Mouse (Mus musculus) heart, embryonic 16.5 days (tissue): ENCODE measurements around the gene Chtf18. TPM values are rescaled to one million over a fixed set of nuclear protein-coding genes. Genes with fewer than 3 reads are reported as not detected.
"Not testable (repeated sequence)": the region's sequence is repeated elsewhere in the genome, so short reads cannot be mapped to it uniquely, and the experiment has no call there.

ENCODE experiments used
- ATAC-seq: fragments of 200-750 bp; cut with Nextera tagmentation; replicated peaks from 2 replicates; pipeline ENCODE4 v1.8.0; 2017; ENCODE audit warnings: moderate number of reproducible peaks; ENCODE audit not compliant: insufficient read depth, low FRiP score; ENCODE audit errors: extremely low read depth
- H3K27ac ChIP-seq: fragments of 300-500 bp; sonication (generic); 2 replicates; pipeline ENCODE4 v1.5.1; 2014; ENCODE audit warnings: mild to moderate bottlenecking, low read length, control low read depth, moderate library complexity
- H3K27me3 ChIP-seq: fragments of 300-500 bp; sonication (generic); 2 replicates; pipeline ENCODE4 v1.6.1; 2014; ENCODE audit warnings: low read length, mixed read lengths; ENCODE audit not compliant: control insufficient read depth, insufficient read depth
- H3K36me3 ChIP-seq: fragments of 300-500 bp; sonication (generic); 2 replicates; pipeline ENCODE4 v1.6.1; 2014; ENCODE audit not compliant: control insufficient read depth, insufficient read depth
- H3K4me1 ChIP-seq: fragments of 300-500 bp; sonication (generic); 2 replicates; pipeline ENCODE4 v1.6.1; 2014; ENCODE audit warnings: low read length, mixed read lengths; ENCODE audit not compliant: control insufficient read depth, insufficient read depth
- H3K4me2 ChIP-seq: fragments of 300-500 bp; sonication (generic); 2 replicates; pipeline ENCODE4 v1.6.1; 2014; ENCODE audit warnings: low read depth, mild to moderate bottlenecking, control low read depth, low read length
- H3K4me3 ChIP-seq: fragments of 300-500 bp; sonication (generic); 2 replicates; pipeline ENCODE4 v1.5.1; 2014; ENCODE audit warnings: mild to moderate bottlenecking, control low read depth, low read length
- H3K9ac ChIP-seq: fragments of 300-500 bp; sonication (generic); 2 replicates; pipeline ENCODE4 v1.6.1; 2014; ENCODE audit warnings: low read length, control low read depth
- H3K9me3 ChIP-seq: fragments of 300-500 bp; sonication (generic); replicated peaks from 2 replicates; pipeline ENCODE4 v1.6.1; 2016; ENCODE audit warnings: low read length; ENCODE audit not compliant: control insufficient read depth
- WGBS: fragments of 180-500 bp; shearing (Covaris S2); extraction: QIAGEN DNeasy Blood & Tissue Kit; methylation state at CpG from one replicate; pipeline ENCODE4 v1.1.7; 2014; 5-methylcytosine and 5-hydroxymethylcytosine counted together
- polyA plus RNA-seq: library from polyadenylated mRNA; unstranded; fragments of >200 nt; fragmentation: Nextera tagmentation; extraction: Ambion mirVana; gene quantifications from 2 replicates; pipeline ENCODE4 v1.2.1, GENCODE M21; 2015

Chtf18 gene
- polyA plus RNA-seq, 1 experiment from 2014 or later, result 17.2 TPM

- 69% methylated on average over 10 of the region's 10 CpGs for WGBS
- no peaks in the 10 kb centered on the region for H3K9me3 ChIP-seq
- H3K27ac ChIP-seq, result no peak overlapping the region
- H3K4me1 ChIP-seq, result no peaks in the 10 kb centered on the region
- no peak overlapping the region for H3K9ac ChIP-seq
- ATAC-seq, result no peak
- no peak overlapping the region for H3K4me3 ChIP-seq
- no peaks in the 10 kb centered on the region for H3K36me3 ChIP-seq
- no peak overlapping the region for H3K4me2 ChIP-seq
- H3K27me3 ChIP-seq, result no peaks in the 10 kb centered on the region
Observed at GRCm38 (mm10) chr17:25744311-25744710, 17.1 kb upstream of the Chtf18 start.

GRCm38 (mm10) chr17:25743831-25744230, 16.6 kb upstream of the Chtf18 start:
- WGBS, result 81% methylated on average over 9 of the region's 9 CpGs

DNA sequence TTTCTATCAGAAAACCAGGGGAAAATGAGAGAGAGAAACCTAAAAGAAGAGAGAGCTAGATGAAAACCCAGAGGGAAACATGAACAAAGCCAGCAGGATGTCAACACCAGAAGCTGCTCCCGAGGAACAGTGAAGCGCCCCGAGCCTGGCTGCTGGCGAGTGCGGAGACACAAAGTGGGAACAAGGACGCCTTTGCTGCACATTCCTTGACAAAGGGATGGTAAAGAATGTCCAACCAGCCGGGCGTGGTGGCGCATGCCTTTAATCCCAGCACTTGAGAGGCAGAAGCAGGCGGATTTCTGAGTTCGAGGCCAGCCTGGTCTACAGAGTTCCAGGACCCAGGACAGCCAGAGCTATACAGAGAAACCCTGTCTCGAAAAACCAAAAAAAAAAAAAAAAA, 14.3 kb upstream of the Chtf18 start:
- H3K27me3 ChIP-seq, H3K36me3 ChIP-seq, H3K4me3 ChIP-seq, H3K9me3 ChIP-seq, H3K9ac ChIP-seq, H3K4me2 ChIP-seq, H3K4me1 ChIP-seq, ATAC-seq, H3K27ac ChIP-seq: not testable (repeated sequence)
- WGBS, result 55% methylated on average over 12 of the region's 12 CpGs

More at GRCm38 (mm10) chr17:25743831-25744230, 16.6 kb upstream of the Chtf18 start:
- Histone ChIP-seq H3K9me3 (no peaks in the 10 kb centered on the region), H3K36me3 (no peaks in the 10 kb centered on the region), H3K27me3 (no peaks in the 10 kb centered on the region), H3K9ac (no peak overlapping the region), H3K4me1 (no peaks in the 10 kb centered on the region), H3K27ac (no peak overlapping the region), H3K4me3 (no peak overlapping the region), H3K4me2 (no peak overlapping the region)
- ATAC-seq, result no peak

GRCm38 (mm10) chr17:25738861-25739260, 11.6 kb upstream of the Chtf18 start:
- WGBS, result 71% methylated on average over 7 of the region's 7 CpGs
- Histone ChIP-seq H3K4me3 (no peak overlapping the region), H3K4me1 (no peaks in the 10 kb centered on the region), H3K27ac (no peak overlapping the region), H3K36me3 (no peaks in the 10 kb centered on the region), H3K9me3 (no peaks in the 10 kb centered on the region), H3K9ac (no peak overlapping the region), H3K4me2 (no peak overlapping the region), H3K27me3 (no peaks in the 10 kb centered on the region)
- ATAC-seq, result no peak

DNA sequence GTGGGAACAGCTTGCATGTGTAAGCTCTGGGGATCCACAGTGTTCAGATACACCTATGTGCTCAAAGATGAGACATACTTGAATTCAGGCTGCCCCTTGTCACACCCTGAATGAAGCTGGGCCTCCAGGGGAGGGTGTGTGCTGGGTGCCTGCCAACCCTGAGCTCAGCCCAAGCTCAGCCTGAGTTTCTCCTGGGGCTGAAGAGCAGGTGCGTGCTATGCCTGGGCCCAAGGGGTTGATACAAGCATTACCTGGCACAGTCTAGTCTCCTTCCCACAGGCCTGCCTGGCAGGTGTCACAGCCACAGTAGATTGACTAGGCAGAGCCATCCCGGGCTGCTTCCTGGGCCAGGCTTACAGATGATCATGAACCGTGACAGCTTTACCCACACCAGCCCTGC, 8.5 kb upstream of the Chtf18 start, which contains the start of gene Mslnl:
Gene Mslnl (plus strand): TSS at position 298 of the 400 bp plus-strand sequence.
- no peaks in the 10 kb centered on the region for H3K36me3 ChIP-seq
- no peak for ATAC-seq
- no peaks in the 10 kb centered on the region for H3K9me3 ChIP-seq
- H3K4me3 ChIP-seq, result no peak within 1 kb of the TSS
- no peak within 1 kb of the TSS for H3K27ac ChIP-seq
- no peaks in the 10 kb centered on the region for H3K27me3 ChIP-seq
- no peaks in the 10 kb centered on the region for H3K4me1 ChIP-seq
- no peak within 1 kb of the TSS for H3K9ac ChIP-seq
- WGBS, result 62% methylated on average over 3 of the region's 3 CpGs
- H3K4me2 ChIP-seq, result no peak within 1 kb of the TSS

- H3K36me3 ChIP-seq, result no peaks in the 10 kb centered on the region
- H3K9me3 ChIP-seq, result no peaks in the 10 kb centered on the region
- no peaks in the 10 kb centered on the region for H3K27me3 ChIP-seq
Observed at GRCm38 (mm10) chr17:25735246-25735645, 8.0 kb upstream of the Chtf18 start.

GRCm38 (mm10) chr17:25732082-25732481, 4.9 kb upstream of the Chtf18 start:
- ATAC-seq, result no peak
- WGBS, result 12% methylated on average over 2 of the region's 2 CpGs
- Histone ChIP-seq H3K4me2 (no peak overlapping the region), H3K9ac (no peak overlapping the region), H3K4me3 (no peak overlapping the region), H3K27ac (no peak overlapping the region), H3K27me3 (no peaks in the 10 kb centered on the region), H3K36me3 (no peaks in the 10 kb centered on the region), H3K4me1 (peaks cover 7% of the 10 kb centered on the region), H3K9me3 (no peaks in the 10 kb centered on the region)

More at GRCm38 (mm10) chr17:25735246-25735645, 8.0 kb upstream of the Chtf18 start:
- Histone ChIP-seq H3K9ac (no peak overlapping the region), H3K27ac (no peak overlapping the region), H3K4me3 (no peak overlapping the region), H3K4me1 (no peaks in the 10 kb centered on the region), H3K4me2 (no peak overlapping the region)
- ATAC-seq, result no peak
- WGBS, result 79% methylated on average over 5 of the region's 5 CpGs

DNA sequence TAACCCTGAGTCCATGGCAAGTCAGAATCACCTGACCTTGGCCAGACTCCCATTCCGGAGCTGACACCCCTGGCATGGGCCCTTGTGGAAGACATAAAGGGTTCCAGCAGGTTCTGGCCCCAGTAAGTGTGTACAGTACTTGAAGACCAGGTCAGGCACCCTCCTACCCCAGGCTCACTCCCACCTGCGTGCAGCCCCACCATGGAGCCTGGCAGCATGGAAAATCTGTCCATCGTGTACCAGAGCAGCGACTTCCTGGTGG, 721 bp upstream of the Chtf18 start:
- H3K4me3 ChIP-seq, result peak overlapping the region; percentile 80
- WGBS, result 19% methylated on average over 4 of the region's 4 CpGs
- peak overlapping the region; percentile 93 for H3K9ac ChIP-seq
- no peak for ATAC-seq
- peak overlapping the region; percentile 98 for H3K4me2 ChIP-seq
- H3K27me3 ChIP-seq, result no peaks in the 10 kb centered on the region
- H3K4me1 ChIP-seq, result peaks cover 18% of the 10 kb centered on the region
- H3K27ac ChIP-seq, result peak overlapping the region; percentile 51
- H3K36me3 ChIP-seq, result no peaks in the 10 kb centered on the region; the same call in 1 of the 2 replicates
- no peaks in the 10 kb centered on the region for H3K9me3 ChIP-seq

- no peak for ATAC-seq
- Histone ChIP-seq H3K4me1 (peaks cover 18% of the 10 kb centered on the region), H3K4me2 (no peak overlapping the region), H3K27ac (no peak overlapping the region), H3K9me3 (no peaks in the 10 kb centered on the region), H3K4me3 (no peak overlapping the region), H3K9ac (no peak overlapping the region), H3K27me3 (no peaks in the 10 kb centered on the region), H3K36me3 (peaks cover 2% of the 10 kb centered on the region; the same call in 1 of the 2 replicates)
- WGBS, result 85% methylated on average over 6 of the region's 6 CpGs
Observed at GRCm38 (mm10) chr17:25725264-25725663, 2.0 kb downstream of the Chtf18 start.

- no peak overlapping the region for H3K27ac ChIP-seq
- WGBS, result 77% methylated on average over 7 of the region's 7 CpGs
- H3K4me3 ChIP-seq, result no peak overlapping the region
- no peak overlapping the region for H3K9ac ChIP-seq
- no peaks in the 10 kb centered on the region for H3K9me3 ChIP-seq
- H3K4me2 ChIP-seq, result no peak overlapping the region
- no peaks in the 10 kb centered on the region; the same call in 1 of the 2 replicates for H3K27me3 ChIP-seq
- H3K36me3 ChIP-seq, result peaks cover 2% of the 10 kb centered on the region; the same call in 1 of the 2 replicates
- ATAC-seq, result no peak
- H3K4me1 ChIP-seq, result peaks cover 18% of the 10 kb centered on the region
Observed at GRCm38 (mm10) chr17:25723919-25724318, 3.3 kb downstream of the Chtf18 start.
